Mouse (Mus musculus): ENCODE data around the gene Olfr1395. TPM values are rescaled to one million over a fixed set of nuclear protein-coding genes. Genes with fewer than 3 reads are reported as not detected.

Gene Olfr1395
- polyA plus RNA-seq, 1 experiment: not detected

GRCm38 (mm10) chr11:49108833-49109232, 33.2 kb upstream of the Olfr1395 start:
- TF ChIP-seq POLR2A (IDR thresholded peaks at IDR 0.05; ENCODE audit: borderline replicate concordance, low read depth, low read length) (no peak), CTCF (IDR thresholded peaks at IDR 0.05; ENCODE audit: low read depth, low read length) (no peak; the same call in 1 of the 2 replicates)
- Histone ChIP-seq H3K4me3 (ENCODE audit: insufficient read depth, low read length) (no peak overlapping the region), H3K27ac (ENCODE audit: insufficient read depth, low read depth, low read length) (no peak overlapping the region), H3K4me1 (ENCODE audit: control insufficient read depth, insufficient read depth, low read length) (peaks cover 4% of the 10 kb centered on the region; the same call in 1 of the 2 replicates)

DNA sequence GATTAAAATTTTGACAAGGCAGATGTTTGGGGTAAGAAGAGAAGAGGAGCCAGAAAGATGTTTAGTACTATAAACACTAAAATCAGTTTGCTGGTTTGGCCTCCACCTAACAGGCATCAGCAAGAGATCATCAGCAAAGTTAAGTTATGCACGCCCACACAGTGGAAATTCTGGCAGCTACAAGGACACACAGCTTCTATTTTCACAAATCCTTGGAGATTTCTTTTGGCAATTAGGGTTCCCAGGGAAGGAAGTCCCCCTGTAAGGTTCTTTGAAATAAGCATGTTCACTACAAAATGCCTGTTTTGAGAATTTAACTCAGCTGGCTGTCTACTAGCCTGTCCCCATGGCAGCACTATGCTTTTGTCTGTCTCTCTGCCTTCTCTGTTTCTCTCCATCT, 31.1 kb upstream of the Olfr1395 start:
- Histone ChIP-seq H3K27ac (ENCODE audit: insufficient read depth, low read depth, low read length) (no peak overlapping the region), H3K4me3 (ENCODE audit: insufficient read depth, low read length) (no peak overlapping the region), H3K4me1 (ENCODE audit: control insufficient read depth, insufficient read depth, low read length) (peaks cover 4% of the 10 kb centered on the region; the same call in 1 of the 2 replicates)
- TF ChIP-seq POLR2A (IDR thresholded peaks at IDR 0.05; ENCODE audit: borderline replicate concordance, low read depth, low read length) (no peak), CTCF (IDR thresholded peaks at IDR 0.05; ENCODE audit: low read depth, low read length) (no peak)

GRCm38 (mm10) chr11:49112624-49113219, 29.4 kb upstream of the Olfr1395 start:
- no peak overlapping the region for H3K27ac ChIP-seq (ENCODE audit: insufficient read depth, low read depth, low read length)
- TF ChIP-seq CTCF (IDR thresholded peaks at IDR 0.05; ENCODE audit: low read depth, low read length): no peak
- TF ChIP-seq POLR2A (IDR thresholded peaks at IDR 0.05; ENCODE audit: borderline replicate concordance, low read depth, low read length): no peak
- no peak overlapping the region for H3K4me3 ChIP-seq (ENCODE audit: insufficient read depth, low read length)
- H3K4me1 ChIP-seq (ENCODE audit: control insufficient read depth, insufficient read depth, low read length): peaks cover 4% of the 10 kb centered on the region; the same call in 1 of the 2 replicates

- Histone ChIP-seq H3K4me1 (ENCODE audit: control insufficient read depth, insufficient read depth, low read length) (no peaks in the 10 kb centered on the region), H3K27ac (ENCODE audit: insufficient read depth, low read depth, low read length) (no peak overlapping the region)
- no peak for TF ChIP-seq POLR2A (IDR thresholded peaks at IDR 0.05; ENCODE audit: borderline replicate concordance, low read depth, low read length)
- TF ChIP-seq CTCF (IDR thresholded peaks at IDR 0.05; ENCODE audit: low read depth, low read length): no peak
These were observed 27.9 kb upstream of the Olfr1395 start for GRCm38 (mm10) chr11:49114158-49114557.

DNA sequence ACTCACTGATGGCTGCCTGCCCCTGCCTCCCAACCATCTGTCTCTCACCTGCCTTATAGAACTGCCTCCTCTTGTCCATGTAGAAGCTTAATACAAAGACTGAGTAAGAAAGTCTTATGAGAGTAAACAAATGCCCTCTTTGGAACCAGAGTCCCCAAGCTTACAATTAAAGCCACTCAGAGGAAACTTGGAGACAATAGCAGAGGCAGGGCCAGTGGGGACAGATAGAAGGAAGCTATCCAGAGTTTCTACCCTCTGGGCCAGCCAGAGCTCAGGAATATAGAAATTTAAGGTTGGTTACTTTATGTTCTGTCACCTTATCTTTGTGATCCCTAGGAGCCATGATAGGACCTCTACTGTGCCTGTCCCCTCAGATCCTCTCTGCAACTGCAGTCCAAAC, 27.3 kb upstream of the Olfr1395 start, which contains the start of gene Olfr1396:
Olfr1396 (minus strand) TSS at position 101 of the 400 bp plus-strand sequence.
- no peaks in the 10 kb centered on the region for H3K4me1 ChIP-seq (ENCODE audit: control insufficient read depth, insufficient read depth, low read length)
- TF ChIP-seq POLR2A (IDR thresholded peaks at IDR 0.05; ENCODE audit: borderline replicate concordance, low read depth, low read length) (no peak), CTCF (IDR thresholded peaks at IDR 0.05; ENCODE audit: low read depth, low read length) (no peak)
- H3K4me3 ChIP-seq (ENCODE audit: insufficient read depth, low read length): no peak within 1 kb of the TSS
- no peak within 1 kb of the TSS for H3K27ac ChIP-seq (ENCODE audit: insufficient read depth, low read depth, low read length)

More at GRCm38 (mm10) chr11:49114158-49114557, 27.9 kb upstream of the Olfr1395 start:
- H3K4me3 ChIP-seq (ENCODE audit: insufficient read depth, low read length): no peak overlapping the region

- TF ChIP-seq POLR2A (IDR thresholded peaks at IDR 0.05; ENCODE audit: borderline replicate concordance, low read depth, low read length): no peak
- TF ChIP-seq CTCF (IDR thresholded peaks at IDR 0.05; ENCODE audit: low read depth, low read length): no peak
- Histone ChIP-seq H3K4me3 (ENCODE audit: insufficient read depth, low read length) (no peak overlapping the region), H3K27ac (ENCODE audit: insufficient read depth, low read depth, low read length) (no peak overlapping the region), H3K4me1 (ENCODE audit: control insufficient read depth, insufficient read depth, low read length) (no peaks in the 10 kb centered on the region)
These were observed 22.4 kb upstream of the Olfr1395 start for GRCm38 (mm10) chr11:49119635-49120034.

DNA sequence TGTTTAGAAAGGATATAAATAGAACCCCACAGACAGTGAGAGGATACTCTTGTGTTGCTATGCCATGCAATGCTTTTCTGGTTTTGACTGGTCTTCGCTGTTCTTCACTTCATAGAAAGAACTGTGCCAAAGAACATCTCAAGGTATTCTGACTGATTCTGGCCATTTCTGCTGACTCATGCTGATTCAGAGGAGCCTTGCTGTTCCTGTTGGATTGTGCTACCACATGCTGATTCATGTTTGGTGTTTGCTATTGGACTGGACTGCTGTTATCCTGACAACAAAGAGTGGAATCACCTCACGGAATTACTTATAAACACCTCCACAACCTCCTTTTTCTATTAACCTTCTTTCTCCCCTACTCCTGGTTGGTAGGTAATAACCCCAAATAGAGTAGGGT, 17.9 kb upstream of the Olfr1395 start:
- Histone ChIP-seq H3K27ac (ENCODE audit: insufficient read depth, low read depth, low read length) (no peak overlapping the region), H3K4me1 (ENCODE audit: control insufficient read depth, insufficient read depth, low read length) (no peaks in the 10 kb centered on the region), H3K4me3 (ENCODE audit: insufficient read depth, low read length) (no peak overlapping the region)
- TF ChIP-seq POLR2A (IDR thresholded peaks at IDR 0.05; ENCODE audit: borderline replicate concordance, low read depth, low read length) (no peak), CTCF (IDR thresholded peaks at IDR 0.05; ENCODE audit: low read depth, low read length) (no peak)

DNA sequence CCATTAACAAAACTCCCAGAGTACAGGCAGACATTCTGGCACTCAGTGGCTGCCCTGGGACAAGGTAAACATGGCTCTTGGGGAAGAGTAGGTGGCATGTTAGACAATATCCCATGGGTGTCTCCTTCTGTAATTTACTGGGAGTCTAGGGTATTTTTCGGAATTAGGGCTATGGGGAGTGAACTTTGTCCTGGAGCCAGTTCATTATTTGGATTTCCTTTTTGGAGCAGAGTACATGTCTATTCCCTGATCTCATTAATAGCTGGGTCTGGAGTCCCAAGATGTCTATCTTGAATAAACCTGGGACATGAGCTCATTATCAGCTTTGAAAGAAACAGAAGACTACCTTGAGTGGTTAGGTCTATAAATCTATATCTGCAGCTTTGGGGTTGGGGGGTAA, 12.0 kb downstream of the Olfr1395 start, which contains the start of gene Olfr1394:
Olfr1394 (plus strand) TSS at position 301 of the 400 bp plus-strand sequence.
- no peak for TF ChIP-seq POLR2A (IDR thresholded peaks at IDR 0.05; ENCODE audit: borderline replicate concordance, low read depth, low read length)
- TF ChIP-seq CTCF (IDR thresholded peaks at IDR 0.05; ENCODE audit: low read depth, low read length): no peak
- Histone ChIP-seq H3K4me1 (ENCODE audit: control insufficient read depth, insufficient read depth, low read length) (peaks cover 8% of the 10 kb centered on the region), H3K27ac (ENCODE audit: insufficient read depth, low read depth, low read length) (no peak within 1 kb of the TSS), H3K4me3 (ENCODE audit: insufficient read depth, low read length) (no peak within 1 kb of the TSS)

DNA sequence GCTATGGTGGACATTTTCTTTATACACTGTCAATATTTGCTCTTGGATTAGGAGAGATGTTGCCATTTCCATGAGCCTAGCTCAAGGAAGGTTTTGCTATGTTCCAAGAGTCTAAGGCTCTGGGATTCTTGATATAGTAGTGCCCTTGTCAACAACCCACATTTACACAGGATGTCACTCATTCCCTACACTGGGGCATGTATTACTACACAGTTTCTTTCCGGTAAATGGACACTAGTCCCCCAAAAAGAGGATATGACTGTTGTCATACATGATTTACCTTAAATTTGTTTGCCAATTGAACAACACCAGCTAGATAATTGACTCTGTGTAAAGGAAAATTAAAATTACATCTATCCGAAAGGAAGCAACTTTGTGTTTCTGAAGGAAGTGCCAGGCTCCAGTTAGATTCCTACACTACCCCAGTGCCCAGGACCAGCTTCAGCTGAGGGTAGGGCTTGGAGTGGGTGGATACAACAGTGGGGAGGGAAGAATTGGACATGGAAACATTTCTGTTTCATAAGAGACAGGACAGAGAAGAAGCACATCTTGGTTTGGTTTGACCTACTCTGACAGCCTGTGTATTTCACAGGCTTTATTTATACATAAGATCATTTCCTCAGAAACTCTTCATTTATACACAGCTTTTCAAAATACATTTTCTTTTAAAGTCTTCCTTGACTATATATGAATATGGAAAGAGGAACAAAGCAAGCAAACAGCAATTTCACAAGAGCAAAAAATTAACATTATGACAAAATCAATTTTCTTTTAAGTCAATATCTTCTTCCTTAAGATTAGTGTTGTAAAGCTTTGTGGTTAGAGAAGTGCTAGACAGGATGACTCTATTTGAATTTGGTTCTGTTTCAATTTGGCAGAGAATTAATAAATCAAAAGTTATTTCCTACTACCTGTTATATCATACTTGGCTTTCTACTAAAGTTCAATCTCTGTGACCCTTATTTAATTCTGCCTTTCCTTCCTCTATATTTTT, 15.0 kb downstream of the Olfr1395 start:
- no peak overlapping the region for H3K27ac ChIP-seq (ENCODE audit: insufficient read depth, low read depth, low read length)

More for the DNA sequence above, 15.0 kb downstream of the Olfr1395 start:
- Histone ChIP-seq H3K4me3 (ENCODE audit: insufficient read depth, low read length) (no peak overlapping the region), H3K4me1 (ENCODE audit: control insufficient read depth, insufficient read depth, low read length) (peaks cover 8% of the 10 kb centered on the region)
- TF ChIP-seq POLR2A (IDR thresholded peaks at IDR 0.05; ENCODE audit: borderline replicate concordance, low read depth, low read length): no peak
- no peak for TF ChIP-seq CTCF (IDR thresholded peaks at IDR 0.05; ENCODE audit: low read depth, low read length)

Measured in bone marrow macrophage, adult 2 months (primary cell).